Mouse (Mus musculus): ENCODE measurements around the gene Nav2. TPM values are rescaled to one million over a fixed set of nuclear protein-coding genes. Genes with fewer than 3 reads are reported as not detected.

Gene Nav2
- total RNA-seq, 2 experiments from 2014 or later = 53.0 to 60.1 TPM

DNA sequence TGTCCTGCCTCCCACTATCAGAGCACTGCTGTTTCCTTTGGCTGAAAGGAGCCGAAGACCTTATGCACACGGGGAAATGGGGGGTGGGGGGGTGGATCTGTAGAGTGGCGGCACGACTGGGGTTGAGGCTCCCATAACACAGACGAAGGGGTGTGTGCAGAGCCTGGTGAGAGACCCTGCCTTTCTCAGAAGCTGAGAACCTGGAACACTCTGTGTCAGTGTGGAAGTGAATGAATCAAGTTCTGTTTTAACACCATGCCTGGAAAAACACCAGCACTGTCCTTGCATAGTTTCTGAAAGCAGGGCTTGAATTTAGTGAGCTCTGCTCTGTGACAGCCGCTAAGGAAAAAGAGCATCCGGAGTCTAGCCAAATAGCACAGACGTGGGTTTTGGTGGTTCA lies 379.7 kb downstream of the Nav2 start:
- DNase-seq (ENCODE audit: low spot score) = no peak
- intact Hi-C loops (cut with DNase I) = no loop called here

DNA sequence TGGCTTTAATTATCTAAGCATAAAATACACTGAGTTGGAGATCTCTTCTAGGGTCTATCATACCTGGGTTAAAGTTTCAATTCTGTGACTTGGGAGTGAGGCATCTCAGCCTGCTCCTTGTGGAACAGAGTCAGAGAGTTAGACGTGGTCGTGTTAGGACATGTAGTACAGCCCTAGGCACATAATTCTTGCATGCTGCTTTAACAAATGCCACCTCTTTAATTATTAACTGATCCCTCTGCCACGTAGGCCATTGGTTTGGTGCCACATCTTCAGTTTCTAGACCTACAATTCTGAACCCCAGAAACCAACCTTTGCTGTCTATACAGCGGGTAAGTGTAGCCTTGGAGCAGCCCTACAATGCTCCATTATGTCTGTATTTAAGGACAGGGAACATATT lies 381.8 kb downstream of the Nav2 start:
- intact Hi-C loops (cut with DNase I) = no loop called here
- DNase-seq (ENCODE audit: low spot score) = no peak

DNA sequence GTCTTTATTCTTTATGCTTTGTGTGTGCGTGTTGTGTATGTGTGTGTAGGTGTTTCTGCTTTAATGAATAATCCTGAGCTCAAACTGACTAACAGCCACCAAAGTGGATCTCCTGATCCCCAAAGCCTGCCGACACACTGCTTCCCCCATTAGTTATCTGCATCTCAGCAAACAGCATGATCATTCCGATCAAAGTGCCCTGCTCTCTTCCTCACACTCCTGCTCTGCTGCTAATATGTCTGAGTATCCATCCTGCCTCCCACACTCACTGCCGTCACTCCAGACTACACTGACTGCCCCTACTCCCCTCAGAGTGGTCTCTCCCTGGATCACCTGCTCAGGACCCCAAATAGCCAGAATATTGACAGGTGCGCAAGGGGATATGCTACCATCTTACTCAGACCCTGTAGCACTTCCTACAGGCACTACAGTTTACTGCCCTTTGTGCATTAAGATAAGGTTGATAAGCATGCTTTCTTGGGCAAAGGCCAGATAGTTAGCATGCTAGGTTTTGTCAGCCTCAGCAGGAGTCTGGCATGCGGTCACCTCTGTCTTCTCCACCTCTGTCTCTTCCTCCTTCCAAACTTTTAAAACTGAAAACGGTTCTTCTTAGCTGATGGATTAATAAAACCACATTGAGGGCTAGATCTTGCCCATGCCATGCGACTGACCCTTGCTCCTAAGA lies 382.8 kb downstream of the Nav2 start:
- no peak for DNase-seq (ENCODE audit: low spot score)
- intact Hi-C loops (cut with DNase I) = no loop called here

DNA sequence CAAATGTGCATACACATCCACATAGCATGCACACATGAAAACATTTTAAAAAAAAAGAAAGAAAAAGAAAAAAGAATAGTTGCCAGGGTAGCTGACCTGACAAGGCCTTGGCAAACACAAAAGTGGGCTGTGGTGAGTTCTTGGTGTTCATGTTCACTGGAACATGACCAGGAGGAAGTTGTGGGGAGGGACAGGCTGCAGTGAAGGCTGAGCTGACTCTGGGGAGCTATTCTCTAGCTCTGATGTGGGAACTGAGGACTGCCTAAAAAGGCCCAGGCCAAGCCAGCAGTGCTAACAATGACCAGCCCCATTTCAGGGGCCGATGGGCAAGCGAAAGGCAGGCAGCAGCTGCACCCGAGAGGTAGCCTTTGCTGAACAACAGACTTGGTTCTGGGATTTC lies 388.6 kb downstream of the Nav2 start:
- no peak for DNase-seq (ENCODE audit: low spot score)
- intact Hi-C loops (cut with DNase I) = no loop called here

DNA sequence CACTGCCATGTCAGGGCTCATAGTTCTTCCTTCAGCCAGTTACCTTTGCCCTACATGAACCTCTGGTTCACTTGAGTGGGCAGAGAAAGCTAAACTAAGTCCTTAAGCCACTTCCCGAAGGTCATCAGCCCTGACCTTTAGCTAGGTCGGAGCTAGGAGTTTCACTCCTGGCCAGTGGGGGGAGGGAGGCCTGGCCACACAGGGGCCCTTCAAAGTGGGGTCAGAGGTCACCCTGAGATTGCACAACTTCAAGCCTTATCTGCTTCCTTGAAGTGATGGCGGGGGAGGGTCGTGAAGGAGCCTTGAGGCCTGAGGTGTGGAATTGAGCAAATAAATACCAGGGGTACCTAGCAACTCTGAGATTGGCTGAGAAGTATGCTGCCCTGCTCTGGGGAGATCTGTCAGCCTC lies 389.9 kb downstream of the Nav2 start:
- intact Hi-C loops (cut with DNase I) = no loop called here

DNA sequence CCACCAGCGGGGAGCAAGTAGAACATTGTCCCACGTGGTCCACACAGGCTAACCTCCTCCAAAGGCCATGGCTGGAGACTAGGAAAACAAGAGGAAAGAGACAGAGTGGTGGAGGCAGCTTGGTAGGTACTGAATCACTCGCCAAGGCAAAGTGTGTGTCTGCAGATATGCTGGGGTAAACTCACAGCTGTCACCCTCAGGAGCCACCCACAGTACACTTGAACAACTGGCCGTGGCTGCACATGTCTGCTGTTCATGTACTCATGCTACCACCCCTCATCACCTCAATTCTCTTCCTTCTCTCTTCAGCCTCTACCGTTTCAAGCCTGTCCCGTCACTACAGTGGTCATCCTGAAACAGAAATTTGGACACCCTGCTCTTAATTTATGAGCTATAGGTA lies 393.0 kb downstream of the Nav2 start:
- intact Hi-C loops (cut with DNase I) = no loop called here
- DNase-seq (ENCODE audit: low spot score) = no peak

More for the DNA sequence above, 389.9 kb downstream of the Nav2 start:
- no peak for DNase-seq (ENCODE audit: low spot score)

DNA sequence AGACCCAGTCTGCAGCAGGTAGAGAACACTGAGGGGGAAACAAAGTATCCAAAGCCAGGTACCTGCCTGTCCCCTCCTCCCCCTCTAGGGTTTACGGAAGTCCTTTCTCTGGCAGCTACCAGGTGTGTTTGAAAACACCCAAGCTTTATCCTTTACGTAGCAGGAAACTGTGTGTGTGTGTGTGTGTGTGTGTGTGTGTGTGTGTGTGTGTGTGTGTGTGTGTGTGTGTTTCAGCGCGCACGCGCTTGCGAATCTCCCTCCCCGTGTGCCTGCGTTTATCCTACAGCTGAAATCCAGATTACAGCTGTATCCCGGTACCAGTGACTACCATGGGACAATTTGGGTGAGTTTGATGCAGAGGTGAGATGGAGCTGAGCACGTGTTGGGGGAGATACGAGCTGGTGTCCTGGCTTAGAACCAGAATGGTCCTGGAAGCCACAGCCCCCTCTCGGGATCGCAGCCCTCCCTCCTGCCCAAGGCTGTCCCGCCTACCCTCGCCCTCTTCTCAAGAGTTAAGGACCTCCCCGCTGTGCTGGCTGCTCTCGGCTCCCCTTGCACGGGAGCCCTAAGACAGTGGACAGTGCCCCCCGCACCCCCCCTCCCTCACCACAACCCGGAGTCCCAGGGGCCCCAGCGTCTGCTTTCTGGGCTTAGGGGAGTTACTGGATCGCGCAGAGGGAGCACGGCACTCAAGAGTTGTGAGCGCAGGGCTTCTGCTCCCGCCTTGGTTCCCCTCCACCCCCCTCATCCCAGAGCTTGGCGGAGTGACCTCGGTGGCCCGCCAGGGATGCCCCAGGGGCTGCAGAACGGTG lies 395.3 kb downstream of the Nav2 start:
- intact Hi-C loops (cut with DNase I) = no loop called here
- DNase-seq (ENCODE audit: low spot score) = no peak

DNA sequence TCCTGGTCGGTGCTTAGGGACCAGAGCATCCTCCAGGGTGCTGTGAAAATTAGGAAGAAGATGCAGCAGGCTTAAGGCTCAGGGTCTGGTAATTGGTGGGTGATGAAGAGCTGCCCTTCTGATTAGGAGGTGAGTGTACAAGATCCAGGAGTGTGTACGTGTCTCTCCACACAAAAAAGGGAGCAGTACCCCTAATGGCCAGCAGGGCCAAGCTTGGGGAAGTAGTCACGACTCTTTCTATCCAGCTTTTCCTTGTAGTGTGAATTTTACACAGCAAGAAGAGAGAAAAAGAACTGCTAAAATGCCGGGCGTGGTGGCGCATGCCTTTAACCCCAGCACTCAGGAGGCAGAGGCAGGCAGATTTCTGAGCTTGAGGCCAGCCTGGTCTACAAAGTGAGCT lies 399.2 kb downstream of the Nav2 start:
- no peak for DNase-seq (ENCODE audit: low spot score)
- intact Hi-C loops (cut with DNase I) = no loop called here

DNA sequence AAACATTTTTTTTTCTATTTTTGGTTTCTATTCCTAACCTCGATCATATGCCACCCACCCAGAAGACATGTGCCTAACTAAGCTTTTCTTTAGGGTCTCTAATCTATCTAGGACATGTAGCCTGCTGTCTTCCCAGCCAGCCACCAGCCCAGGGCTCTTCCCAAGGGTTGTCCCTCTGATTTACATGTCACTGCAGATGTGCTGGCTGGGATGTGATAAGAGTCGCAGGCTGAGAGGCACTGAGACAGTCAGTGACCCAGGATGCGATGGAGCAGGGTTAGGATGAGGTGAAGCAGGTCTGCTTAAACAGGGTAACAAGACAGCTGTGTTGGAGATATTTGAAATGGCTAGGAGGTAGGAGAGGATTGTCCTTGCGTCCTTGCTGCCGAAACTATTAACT lies 401.2 kb downstream of the Nav2 start:
- no peak for DNase-seq (ENCODE audit: low spot score)
- intact Hi-C loops (cut with DNase I) = no loop called here

DNA sequence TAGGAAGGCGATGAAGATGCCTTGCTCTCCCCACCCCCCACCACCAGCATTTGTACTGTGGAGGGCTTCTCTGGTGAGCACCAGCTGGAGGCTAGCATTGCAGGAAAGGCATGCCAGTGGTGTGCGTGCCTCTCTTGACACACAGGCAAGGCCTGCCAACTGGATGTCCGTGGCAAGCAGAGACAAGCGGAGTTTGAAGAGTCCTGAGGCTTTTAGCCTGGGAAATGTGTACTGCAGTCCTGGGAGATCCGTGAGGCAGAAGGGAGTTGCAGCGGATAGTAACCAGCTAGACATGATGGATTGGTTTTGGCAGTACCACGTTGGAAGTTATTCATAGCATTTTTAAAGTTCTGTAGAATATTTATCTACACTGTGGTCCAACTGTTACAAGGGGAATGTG lies 405.4 kb downstream of the Nav2 start:
- intact Hi-C loops (cut with DNase I) = no loop called here
- no peak for DNase-seq (ENCODE audit: low spot score)

DNA sequence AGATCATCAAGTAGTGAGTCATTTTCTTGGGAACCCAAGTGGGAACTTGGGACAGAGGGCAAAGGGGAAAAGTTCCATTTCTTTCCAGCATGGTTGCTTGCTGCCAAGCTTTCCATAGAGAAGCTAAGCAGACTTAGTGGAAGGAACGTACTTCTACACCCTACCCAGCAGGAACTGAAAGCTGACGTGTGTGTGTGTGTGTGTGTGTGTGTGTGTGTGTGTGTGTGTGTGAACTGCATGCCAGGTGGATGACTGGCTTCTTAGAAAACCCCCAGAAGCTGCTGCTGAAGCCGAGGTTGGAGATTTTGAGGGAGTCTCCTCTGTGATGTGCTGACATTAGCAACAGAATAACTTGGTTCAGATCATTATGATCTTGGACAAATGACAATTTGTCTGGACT lies 406.5 kb downstream of the Nav2 start:
- intact Hi-C loops (cut with DNase I) = no loop called here

DNA sequence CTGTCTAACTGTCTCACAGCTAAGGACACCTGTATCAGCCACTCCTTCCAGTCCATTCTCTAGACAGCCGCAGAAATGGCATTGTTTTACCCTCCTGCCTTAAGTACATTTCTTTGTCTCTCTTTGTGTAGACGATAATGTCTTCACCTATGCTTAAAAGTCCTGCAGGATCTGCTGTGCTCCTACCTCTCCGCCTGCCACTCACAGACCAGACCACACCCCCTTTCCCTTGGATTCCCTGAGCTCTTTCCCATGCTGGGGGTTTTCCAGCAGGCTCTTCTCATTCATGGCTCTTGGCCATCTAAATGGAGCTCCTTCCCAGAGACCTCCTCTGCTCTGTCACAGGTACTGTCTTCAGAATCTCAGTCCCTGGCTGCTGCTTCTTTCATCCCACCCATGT lies 408.1 kb downstream of the Nav2 start:
- DNase-seq (ENCODE audit: low spot score) = no peak
- intact Hi-C loops (cut with DNase I) = no loop called here

More for the DNA sequence above, 406.5 kb downstream of the Nav2 start:
- no peak for DNase-seq (ENCODE audit: low spot score)

DNA sequence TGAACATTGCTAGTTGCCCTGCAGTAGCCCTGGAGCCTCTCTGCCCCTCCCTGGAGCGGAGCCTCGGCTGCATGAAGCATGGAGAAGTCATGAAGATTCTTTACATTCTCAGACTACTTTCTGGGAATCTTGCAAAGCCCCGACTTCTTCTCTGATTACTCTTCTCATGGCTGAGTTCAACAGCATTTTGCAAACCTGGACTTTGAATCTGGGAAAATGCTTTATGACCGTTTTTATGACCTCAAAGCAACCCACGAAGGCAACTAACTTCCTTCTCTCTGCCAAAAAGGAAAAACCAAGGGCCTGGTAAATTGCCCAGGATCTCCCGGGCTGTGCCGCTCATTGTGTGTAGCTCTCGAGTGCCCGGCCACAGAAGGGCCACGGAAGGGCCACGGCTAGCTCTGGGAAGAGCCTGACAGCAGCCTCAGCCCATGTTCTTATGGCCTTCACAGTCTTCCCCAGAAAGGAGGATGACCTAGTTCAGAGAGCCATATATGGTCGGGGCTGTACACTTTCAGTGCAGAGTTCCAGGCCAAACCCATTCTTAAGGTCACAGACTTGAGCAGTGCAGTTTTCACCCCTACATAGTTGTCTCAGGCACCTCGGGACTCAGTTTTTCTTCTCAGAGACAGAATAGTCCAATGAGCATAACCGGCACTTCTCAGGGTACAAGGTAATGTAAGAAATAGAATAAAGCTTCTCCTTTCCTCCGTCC lies 409.8 kb downstream of the Nav2 start:
- no peak for DNase-seq (ENCODE audit: low spot score)
- intact Hi-C loops (cut with DNase I) = no loop called here

DNA sequence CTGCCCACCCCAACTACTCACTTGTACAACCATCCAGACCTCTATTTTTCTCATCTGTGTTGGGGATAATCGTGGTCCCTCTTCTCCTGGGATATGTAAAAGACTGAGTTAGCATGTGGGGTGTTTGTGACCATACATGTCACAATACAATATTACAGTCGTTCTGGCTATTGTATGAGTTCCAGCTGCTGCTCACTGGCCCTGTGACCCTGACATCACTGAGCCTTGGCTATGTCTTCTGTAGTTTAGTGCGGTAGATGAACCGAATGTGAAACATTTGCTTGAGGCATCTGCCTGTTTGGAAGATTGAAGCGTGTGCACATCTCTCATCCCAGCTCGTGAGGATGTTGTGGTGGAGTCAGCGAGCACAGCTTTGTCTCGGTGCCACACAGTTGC lies 410.4 kb downstream of the Nav2 start:
- intact Hi-C loops (cut with DNase I) = no loop called here
- no peak for DNase-seq (ENCODE audit: low spot score)

DNA sequence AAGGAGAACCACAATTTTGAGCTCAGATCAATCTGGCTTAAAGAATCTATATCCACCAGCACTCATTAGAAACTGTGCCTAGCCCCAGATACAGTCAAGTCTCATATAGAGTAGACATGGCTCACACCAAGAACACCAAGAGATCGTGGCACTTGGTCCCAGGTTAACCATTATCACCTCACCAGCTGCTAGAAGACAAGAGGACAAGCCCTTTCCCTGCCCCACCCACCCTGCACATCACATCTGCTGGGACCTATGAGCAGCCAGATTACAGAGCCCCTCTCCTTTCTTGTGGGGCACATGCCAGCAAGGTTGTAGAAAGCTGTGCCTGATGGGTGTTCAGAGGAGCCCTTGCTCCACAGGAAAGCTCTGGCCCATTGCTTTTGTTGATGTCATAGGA lies 411.5 kb downstream of the Nav2 start:
- intact Hi-C loops (cut with DNase I) = no loop called here

DNA sequence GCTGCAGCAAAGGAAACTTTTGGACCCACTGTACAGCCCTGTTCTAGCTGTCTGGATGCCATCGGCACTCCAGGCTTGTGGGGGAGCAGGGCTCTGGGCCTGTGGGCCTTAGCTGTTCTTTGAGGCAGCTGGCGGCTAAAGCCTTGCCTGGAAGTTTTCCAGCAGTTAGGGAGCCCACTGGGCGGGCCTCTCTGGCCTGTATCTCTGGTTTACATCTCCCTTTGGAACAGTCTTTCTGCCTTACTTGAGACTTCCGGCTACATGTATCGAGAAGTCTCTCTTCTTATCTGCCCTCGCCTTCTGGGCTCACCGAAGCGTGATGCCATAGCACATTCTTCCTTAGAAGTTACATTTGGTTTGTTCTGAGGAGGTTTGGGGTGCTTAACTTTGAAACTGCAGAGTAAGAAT lies 412.6 kb downstream of the Nav2 start:
- intact Hi-C loops (cut with DNase I) = no loop called here
- no peak for DNase-seq (ENCODE audit: low spot score)

More for the DNA sequence above, 411.5 kb downstream of the Nav2 start:
- no peak for DNase-seq (ENCODE audit: low spot score)

DNA sequence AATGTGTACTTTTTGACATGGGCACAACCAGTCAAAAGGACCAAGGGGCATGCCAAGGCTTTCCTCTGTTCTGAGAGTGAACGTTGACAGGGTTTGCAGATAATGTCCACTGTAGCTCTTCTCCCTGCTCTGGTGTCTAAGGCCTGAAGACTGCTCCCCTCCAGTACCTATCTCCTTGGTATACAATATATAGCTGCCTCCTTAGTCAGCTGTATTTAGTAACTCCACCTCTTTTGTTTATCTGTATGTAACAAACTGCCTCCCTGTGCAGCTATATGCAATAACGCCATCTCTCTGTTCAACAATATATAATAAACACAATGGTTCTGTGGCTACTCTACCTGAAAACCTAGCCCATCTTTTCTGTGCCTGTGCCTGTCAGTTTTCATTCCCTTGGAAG lies 413.7 kb downstream of the Nav2 start:
- no peak for DNase-seq (ENCODE audit: low spot score)
- intact Hi-C loops (cut with DNase I) = no loop called here

DNA sequence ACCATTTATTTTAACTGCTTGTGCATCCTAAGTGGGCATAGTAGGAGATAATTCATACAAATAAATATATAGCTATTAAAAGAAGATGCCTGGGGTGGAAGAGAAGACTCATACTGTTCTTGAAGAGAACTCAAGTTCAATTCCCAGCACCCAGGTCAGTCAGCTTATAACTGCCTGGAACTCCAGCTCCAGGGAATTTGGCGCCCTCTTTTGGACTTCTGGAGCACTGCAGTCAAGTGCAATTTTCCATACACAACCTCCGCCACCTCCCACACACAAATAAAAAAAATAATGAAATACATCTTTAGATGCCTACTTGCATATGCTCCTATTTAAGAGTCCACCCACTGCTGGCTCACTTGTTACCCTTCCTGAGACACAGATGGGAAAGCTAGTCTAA lies 416.1 kb downstream of the Nav2 start:
- DNase-seq (ENCODE audit: low spot score) = no peak
- intact Hi-C loops (cut with DNase I) = no loop called here

DNA sequence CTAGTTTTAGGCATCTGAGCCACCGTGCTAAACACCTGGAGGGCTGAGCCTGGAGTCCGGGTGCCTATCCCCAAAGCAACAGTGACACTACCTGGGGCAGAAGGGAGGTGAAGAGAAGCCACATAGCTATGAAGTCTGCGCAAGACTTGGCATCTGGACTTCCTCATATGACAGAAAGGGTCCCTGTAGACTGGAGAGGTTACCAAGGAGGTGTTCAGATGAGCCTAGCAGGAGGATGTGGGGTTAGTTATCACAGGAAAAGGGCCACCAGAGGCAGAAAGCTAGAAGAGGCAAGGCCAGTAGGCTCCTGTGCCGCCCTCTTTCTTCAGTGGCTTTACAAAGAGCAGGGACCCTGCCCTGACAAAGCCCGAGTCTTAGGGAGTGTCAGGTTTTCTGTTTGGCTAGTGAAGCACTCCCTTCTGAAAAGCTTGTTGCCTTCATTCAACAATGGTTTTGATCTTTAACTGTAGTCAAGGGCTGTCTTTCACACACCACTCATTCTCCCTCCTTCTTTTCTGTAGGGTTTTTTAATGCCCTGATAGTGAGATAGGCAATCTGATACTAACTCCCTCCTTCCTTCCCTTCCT lies 417.7 kb downstream of the Nav2 start:
- DNase-seq (ENCODE audit: low spot score) = no peak
- intact Hi-C loops (cut with DNase I) = no loop called here

DNA sequence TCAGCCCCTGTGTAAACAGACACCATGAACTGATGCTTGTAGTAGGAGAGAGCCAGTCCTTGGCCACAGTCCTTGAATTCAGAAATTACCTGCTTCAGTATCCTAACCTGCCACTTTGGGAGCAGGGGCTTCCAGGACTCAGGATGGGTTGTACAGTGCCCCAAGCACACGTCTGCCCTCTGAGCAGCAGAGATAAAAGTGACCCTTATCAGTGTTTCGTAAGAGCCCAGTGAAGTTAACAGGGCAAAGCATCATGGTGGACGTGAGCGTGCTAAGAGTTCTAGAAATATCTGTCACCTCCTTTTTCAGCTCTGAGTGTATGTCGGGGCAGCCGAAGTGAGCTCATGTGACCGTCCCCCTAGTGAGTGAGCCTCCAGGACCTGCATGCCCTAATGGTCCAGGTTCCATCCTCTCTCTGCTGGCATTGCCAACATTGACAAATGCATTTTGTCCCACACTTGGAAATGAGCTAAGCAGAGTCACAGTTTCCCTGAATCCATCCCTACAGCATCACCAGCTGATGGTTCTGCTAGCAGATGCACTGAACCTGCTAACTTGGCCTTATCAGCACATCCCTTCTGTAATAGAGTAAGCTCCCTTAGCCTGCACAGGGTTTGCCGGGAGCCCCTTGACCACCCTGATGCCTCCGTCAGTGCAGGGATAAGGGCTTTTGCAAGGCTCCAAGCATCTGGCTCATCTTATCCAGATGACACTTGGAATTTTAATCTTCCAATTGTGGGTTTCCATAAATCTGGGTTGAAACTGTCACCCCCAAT lies 418.6 kb downstream of the Nav2 start:
- no peak for DNase-seq (ENCODE audit: low spot score)
- intact Hi-C loops (cut with DNase I) = no loop called here
